Mouse (Mus musculus) cortical plate, adult 2 months (tissue): ENCODE results near the gene Topaz1.

Source experiments
- CTCF ChIP-seq: fragments of 200-500 bp; IDR thresholded peaks from 2 replicates; pipeline ENCODE4 v1.5.1; 2011; ENCODE audit warnings: mild to moderate bottlenecking, control low read depth, low read length; ENCODE audit not compliant: insufficient read depth; ENCODE audit errors: extremely low read depth
- POLR2A ChIP-seq: fragments of 200-500 bp; IDR thresholded peaks from 2 replicates; pipeline ENCODE4 v1.6.1; 2011; ENCODE audit warnings: mild to moderate bottlenecking, low read length, control low read depth; ENCODE audit not compliant: insufficient read depth; ENCODE audit errors: extremely low read depth

GRCm38 (mm10) chr9:122760111-122760510 lies 13.0 kb downstream of the Topaz1 start:
- TF ChIP-seq CTCF: no peak
- TF ChIP-seq POLR2A: no peak
